Mouse (Mus musculus) kidney, postnatal 36 days (tissue): Measurements from ENCODE around the gene Tmem106c.

Source experiments
- DNase-seq, 2 experiments: peaks; one replicate each; pipeline ENCODE4 v3.0.0; 2021 to 2022; ENCODE audit warnings: mixed read lengths in 2 of 2

The Tmem106c gene

GRCm38 (mm10) chr15:98002113-98002990 lies 38.4 kb downstream of the Tmem106c start:
- peak in 1 of 2 experiments; percentile 8 for DNase-seq

- DNase-seq: peak; percentile 5 to 54
Observed at GRCm38 (mm10) chr15:98002991-98003821, 39.2 kb downstream of the Tmem106c start.

- DNase-seq: peak; percentile 4 to 28
Observed at GRCm38 (mm10) chr15:98003822-98004739, 40.1 kb downstream of the Tmem106c start, which contains the start of gene Col2a1. TSS of gene Col2a1 (minus strand) at chr15:98004695.

- no peak for DNase-seq
Observed at GRCm38 (mm10) chr15:98004740-98005159, 40.8 kb downstream of the Tmem106c start.

- no peak for DNase-seq
Observed at GRCm38 (mm10) chr15:98005181-98005580, 41.2 kb downstream of the Tmem106c start.

GRCm38 (mm10) chr15:98012810-98013209 lies 48.8 kb downstream of the Tmem106c start:
- DNase-seq: no peak

- DNase-seq: no peak
Observed at GRCm38 (mm10) chr15:98017925-98018324, 53.9 kb downstream of the Tmem106c start.

- DNase-seq: no peak
Observed at GRCm38 (mm10) chr15:98019047-98019446, 55.0 kb downstream of the Tmem106c start.
